Mouse (Mus musculus): Measurements from ENCODE around the gene Tbxas1. TPM values are rescaled to one million over a fixed set of nuclear protein-coding genes. Genes with fewer than 3 reads are reported as not detected.

Gene Tbxas1
- polyA plus RNA-seq, 1 experiment from 2014 or later, result 2.7 TPM

DNA sequence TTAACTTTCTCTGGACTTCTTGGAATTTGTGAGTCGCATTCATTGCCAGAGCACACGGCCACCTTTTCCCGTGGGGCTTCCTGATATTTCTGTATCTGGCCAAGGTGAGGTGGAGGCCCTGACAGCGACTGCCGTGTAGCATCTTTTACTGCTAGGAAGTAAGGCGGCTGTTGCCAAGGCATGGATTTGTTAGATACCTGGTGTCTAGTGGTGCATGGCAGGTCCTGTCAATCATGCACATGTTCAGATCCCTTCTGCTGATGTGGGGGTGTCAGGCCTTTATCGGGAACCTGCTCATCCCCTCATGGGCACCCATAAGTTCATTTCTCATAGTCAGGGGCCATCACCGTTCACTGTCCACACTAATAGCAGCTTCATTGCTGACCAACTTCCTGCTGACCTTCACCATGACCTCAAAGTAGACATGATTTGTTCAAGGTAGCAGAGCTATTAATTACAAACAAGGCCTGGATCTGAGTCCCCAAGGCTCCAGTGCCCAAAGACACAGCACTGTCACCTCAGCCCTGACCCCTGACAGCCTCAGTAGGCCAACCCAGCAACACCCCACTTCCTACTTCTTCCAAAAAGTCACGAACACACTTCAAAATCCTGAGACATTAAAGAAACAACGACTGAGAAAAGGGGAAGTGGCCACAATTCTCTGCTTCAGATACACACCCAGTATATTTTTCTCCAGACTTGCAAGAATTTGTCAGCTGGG is 98.4 kb downstream of the Tbxas1 start:
- no peak for ATAC-seq (ENCODE audit: low FRiP score, low read depth)
- Histone ChIP-seq H3K4me3 (no peak overlapping the region), H3K4me1 (replicated peaks) (peaks cover 8% of the 10 kb centered on the region), H3K27ac (replicated peaks) (no peak overlapping the region), H3K36me3 (no peaks in the 10 kb centered on the region), H3K4me2 (no peak overlapping the region), H3K9ac (no peak overlapping the region), H3K9me3 (no peaks in the 10 kb centered on the region), H3K27me3 (no peaks in the 10 kb centered on the region)
- WGBS, result 90% methylated on average over 10 of the region's 10 CpGs

DNA sequence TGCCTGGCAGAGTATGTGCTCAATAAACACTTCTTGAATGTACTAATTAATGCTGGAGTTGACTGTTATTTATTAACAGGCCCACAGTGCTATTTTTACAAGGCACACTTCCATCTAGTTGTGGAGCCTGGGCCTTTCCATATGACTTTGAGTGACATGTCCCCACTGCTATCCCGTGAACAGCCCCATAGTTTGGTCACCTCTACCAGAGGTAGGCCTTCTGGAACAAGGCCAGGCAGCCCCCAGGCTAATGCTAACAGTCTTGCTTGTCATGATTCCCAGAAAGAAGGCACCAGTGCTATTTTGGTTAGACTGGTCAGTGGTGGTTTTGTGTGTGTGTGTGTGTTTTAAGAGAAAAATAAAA is 98.9 kb downstream of the Tbxas1 start:
- Histone ChIP-seq H3K27ac (replicated peaks) (no peak overlapping the region), H3K9ac (no peak overlapping the region), H3K4me2 (no peak overlapping the region), H3K9me3 (no peaks in the 10 kb centered on the region), H3K4me3 (no peak overlapping the region), H3K4me1 (replicated peaks) (peaks cover 8% of the 10 kb centered on the region), H3K36me3 (no peaks in the 10 kb centered on the region), H3K27me3 (no peaks in the 10 kb centered on the region)
- no peak for ATAC-seq (ENCODE audit: low FRiP score, low read depth)
- 68% methylated on average over 1 of the region's 1 CpGs for WGBS

DNA sequence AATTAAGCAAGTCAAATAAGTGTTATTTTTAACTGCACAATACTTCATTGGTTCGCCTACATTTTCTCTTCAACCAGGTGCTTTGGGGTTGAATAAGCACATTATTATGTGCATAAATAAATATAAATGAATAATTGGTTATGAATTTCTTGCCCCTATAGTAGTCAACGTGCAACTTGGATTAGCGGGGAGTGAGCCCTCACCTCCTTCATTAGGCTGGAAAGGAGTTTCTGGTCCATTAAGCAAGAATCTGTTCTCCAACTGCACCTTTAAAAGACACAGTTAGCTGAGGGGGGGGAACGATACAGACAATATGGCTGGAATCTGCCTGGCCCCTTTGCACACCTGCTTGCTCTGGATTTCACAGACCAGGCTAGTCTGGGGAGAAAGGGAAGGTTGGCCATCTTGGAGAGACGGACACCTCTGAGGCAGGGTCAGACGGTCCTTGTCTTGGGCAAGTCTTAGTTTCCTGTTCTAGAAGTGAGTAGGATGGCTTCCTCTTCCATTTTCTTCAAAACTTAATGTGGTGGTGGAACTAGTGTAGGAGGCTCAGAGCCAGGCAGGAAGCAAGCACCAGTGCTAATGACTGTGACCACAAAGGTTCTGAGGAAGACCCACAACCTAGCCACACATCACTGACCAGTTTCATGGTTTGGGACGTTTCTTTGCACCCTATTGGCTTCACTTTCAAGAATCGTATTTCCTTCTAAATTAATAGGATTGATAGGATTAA is 99.5 kb downstream of the Tbxas1 start:
- 86% methylated on average over 8 of the region's 8 CpGs for WGBS
- no peaks in the 10 kb centered on the region for H3K9me3 ChIP-seq
- H3K4me2 ChIP-seq, result no peak overlapping the region
- ATAC-seq (ENCODE audit: low FRiP score, low read depth), result no peak
- H3K4me1 ChIP-seq (replicated peaks), result peaks cover 8% of the 10 kb centered on the region
- no peak overlapping the region for H3K9ac ChIP-seq
- H3K27me3 ChIP-seq, result no peaks in the 10 kb centered on the region
- no peaks in the 10 kb centered on the region for H3K36me3 ChIP-seq
- no peak overlapping the region for H3K27ac ChIP-seq (replicated peaks)
- H3K4me3 ChIP-seq, result no peak overlapping the region

DNA sequence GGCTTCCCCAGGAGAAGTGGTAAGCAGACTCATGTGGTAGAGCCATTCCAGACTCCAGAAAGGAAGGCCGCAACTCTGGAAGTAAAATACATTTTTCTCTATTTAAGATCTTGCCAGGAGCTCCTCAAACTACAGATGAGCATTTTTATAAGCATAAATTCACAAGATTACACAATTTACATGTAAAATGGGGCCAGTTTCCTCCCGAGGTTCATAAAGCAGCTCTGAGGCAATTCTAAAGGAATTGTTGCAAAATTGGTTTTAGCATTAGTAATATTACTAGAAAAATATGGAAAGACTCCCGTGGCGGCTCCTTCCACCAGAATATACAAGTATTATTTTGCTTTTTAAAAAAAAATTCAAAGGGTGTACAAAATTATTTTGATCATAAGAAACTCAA is 100.7 kb downstream of the Tbxas1 start:
- Histone ChIP-seq H3K36me3 (no peaks in the 10 kb centered on the region), H3K4me2 (no peak overlapping the region), H3K9ac (no peak overlapping the region), H3K4me1 (replicated peaks) (peaks cover under 1% of the 10 kb centered on the region), H3K9me3 (no peaks in the 10 kb centered on the region), H3K27ac (replicated peaks) (no peak overlapping the region), H3K27me3 (no peaks in the 10 kb centered on the region), H3K4me3 (no peak overlapping the region)
- WGBS, result 83% methylated on average over 4 of the region's 4 CpGs
- no peak for ATAC-seq (ENCODE audit: low FRiP score, low read depth)

DNA sequence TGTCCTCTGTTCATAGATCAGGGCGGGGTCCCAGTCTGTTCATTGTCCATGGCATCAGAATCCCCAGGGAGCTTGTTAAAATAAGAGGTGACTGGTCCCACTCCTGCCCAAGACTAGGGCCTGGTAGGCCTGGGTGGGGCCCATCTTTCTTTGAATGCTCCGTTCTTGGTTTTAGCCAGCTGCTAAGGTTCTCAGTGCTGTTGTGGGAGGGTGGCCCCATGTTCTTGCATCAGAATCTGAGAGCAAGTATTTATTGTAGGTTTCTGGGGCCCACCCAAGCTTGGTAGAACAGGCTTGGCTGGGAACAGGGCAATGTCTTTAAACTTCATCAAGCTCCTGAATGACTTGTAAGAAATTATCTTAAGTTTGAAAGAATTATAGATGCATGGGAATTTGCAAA is 101.2 kb downstream of the Tbxas1 start:
- ATAC-seq (ENCODE audit: low FRiP score, low read depth), result no peak
- no peaks in the 10 kb centered on the region for H3K36me3 ChIP-seq
- no peaks in the 10 kb centered on the region for H3K4me1 ChIP-seq (replicated peaks)
- no peaks in the 10 kb centered on the region for H3K27me3 ChIP-seq
- no peaks in the 10 kb centered on the region for H3K9me3 ChIP-seq
- no peak overlapping the region for H3K4me2 ChIP-seq
- H3K4me3 ChIP-seq, result no peak overlapping the region
- WGBS, result 80% methylated on average over 2 of the region's 2 CpGs
- no peak overlapping the region for H3K9ac ChIP-seq
- no peak overlapping the region for H3K27ac ChIP-seq (replicated peaks)

DNA sequence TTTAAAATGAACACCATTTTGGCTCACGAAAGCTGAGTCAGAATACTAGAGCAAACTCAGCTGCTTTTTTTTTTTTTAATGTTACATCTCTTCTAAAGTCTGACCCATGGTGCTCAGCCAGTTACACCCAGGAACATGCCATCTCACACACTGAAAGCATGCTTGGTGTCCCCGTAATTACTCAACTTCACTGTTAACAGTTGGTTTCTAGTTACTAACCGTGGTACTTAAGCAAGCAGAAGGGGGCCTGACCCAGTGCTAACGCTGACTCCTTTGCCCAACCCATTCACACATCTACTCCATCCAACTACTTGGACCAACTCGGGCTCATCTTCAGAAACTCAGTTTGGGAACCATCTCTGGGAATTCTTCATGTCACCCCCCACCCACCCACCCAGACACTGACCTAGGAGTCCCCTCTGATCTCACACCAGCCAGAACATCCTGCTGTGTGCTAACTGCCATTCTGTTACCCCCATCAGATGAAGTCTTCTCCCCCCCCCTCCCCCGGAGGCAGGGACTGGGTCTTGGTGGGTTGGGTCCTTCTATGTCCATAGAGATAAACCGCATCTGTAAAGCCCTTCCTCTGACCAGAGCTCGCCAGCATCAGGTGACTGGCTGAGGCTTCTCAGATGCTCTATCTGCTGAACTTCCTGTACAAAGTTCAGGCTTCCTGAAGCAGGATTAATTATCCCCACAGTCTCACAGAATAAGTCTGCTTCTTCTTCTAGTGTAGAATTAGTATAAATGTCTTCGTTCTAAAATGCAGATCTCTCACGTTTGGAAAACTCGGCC is 105.9 kb downstream of the Tbxas1 start:
- Histone ChIP-seq H3K9me3 (no peaks in the 10 kb centered on the region), H3K36me3 (no peaks in the 10 kb centered on the region), H3K9ac (no peak overlapping the region), H3K27ac (replicated peaks) (no peak overlapping the region), H3K4me1 (replicated peaks) (no peaks in the 10 kb centered on the region), H3K4me2 (no peak overlapping the region), H3K4me3 (no peak overlapping the region), H3K27me3 (no peaks in the 10 kb centered on the region)
- 86% methylated on average over 11 of the region's 11 CpGs for WGBS
- ATAC-seq (ENCODE audit: low FRiP score, low read depth), result no peak

DNA sequence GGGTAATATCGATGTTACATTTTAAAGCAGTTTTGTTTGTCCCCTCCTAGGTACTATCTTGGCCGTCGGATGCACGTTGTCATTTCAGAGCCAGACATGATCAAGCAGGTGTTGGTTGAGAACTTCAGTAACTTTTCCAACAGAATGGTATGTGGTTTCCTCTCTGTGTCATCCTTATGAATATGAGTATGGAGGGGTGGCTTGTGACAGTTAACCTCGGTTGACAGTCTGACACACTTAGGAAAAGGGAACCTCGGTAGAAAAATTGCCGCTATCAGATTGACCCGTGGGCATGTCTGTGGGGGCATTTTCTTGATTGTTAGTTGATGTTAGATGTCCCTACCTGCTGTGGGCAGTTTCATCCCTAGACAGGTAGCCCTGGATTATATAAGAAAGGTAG is 106.9 kb downstream of the Tbxas1 start:
- Histone ChIP-seq H3K27ac (replicated peaks) (no peak overlapping the region), H3K27me3 (no peaks in the 10 kb centered on the region), H3K9ac (no peak overlapping the region), H3K4me3 (no peak overlapping the region), H3K4me2 (no peak overlapping the region), H3K4me1 (replicated peaks) (no peaks in the 10 kb centered on the region), H3K9me3 (no peaks in the 10 kb centered on the region), H3K36me3 (no peaks in the 10 kb centered on the region)
- ATAC-seq (ENCODE audit: low FRiP score, low read depth), result no peak
- 95% methylated on average over 8 of the region's 8 CpGs for WGBS

DNA sequence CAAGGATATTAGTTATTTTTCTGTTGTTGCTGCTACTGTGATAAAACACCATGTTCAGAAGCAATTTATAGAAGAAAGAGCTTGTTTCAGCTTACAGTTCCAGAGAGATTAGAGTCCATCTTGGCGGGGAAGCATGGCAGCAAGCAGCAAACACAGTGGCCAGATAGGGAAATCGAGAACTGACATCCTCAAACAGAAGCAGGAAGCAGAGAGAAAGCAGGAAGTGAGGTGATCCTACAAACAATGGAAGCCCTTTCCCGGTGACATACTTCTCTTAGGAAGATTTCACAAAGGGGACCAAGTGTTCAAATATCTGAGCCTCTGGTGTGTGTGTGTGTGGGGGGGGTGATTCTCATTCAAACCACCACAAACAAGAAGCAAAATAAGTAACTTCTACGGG is 107.5 kb downstream of the Tbxas1 start:
- H3K27ac ChIP-seq (replicated peaks), result no peak overlapping the region
- H3K9me3 ChIP-seq, result no peaks in the 10 kb centered on the region
- no peaks in the 10 kb centered on the region for H3K4me1 ChIP-seq (replicated peaks)
- no peak overlapping the region for H3K4me2 ChIP-seq
- WGBS, result 82% methylated on average over 4 of the region's 4 CpGs
- no peak overlapping the region for H3K9ac ChIP-seq
- ATAC-seq (ENCODE audit: low FRiP score, low read depth), result no peak
- no peak overlapping the region for H3K4me3 ChIP-seq
- H3K36me3 ChIP-seq, result no peaks in the 10 kb centered on the region
- no peaks in the 10 kb centered on the region for H3K27me3 ChIP-seq

DNA sequence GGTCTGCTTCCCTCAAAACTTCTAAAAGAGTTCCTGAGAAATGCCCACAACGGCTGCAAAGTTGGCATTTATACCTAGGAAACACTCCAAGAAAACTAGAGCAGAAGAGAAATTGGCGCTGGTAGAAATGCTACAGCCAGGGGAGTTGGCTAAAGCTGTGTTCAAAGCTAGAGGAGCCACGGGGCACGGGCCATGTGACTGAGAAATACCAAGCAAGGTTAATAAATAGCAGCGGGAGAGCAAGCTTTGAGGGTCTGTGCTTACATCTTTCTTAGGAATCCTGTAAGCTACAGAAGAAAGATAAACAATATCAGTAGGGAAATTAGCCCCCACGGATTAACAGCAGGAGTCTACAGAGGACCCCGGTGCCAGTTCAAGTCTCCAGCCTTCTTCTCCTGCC is 107.9 kb downstream of the Tbxas1 start:
- H3K9ac ChIP-seq, result no peak overlapping the region
- 66% methylated on average over 7 of the region's 7 CpGs for WGBS
- H3K4me3 ChIP-seq, result no peak overlapping the region

DNA sequence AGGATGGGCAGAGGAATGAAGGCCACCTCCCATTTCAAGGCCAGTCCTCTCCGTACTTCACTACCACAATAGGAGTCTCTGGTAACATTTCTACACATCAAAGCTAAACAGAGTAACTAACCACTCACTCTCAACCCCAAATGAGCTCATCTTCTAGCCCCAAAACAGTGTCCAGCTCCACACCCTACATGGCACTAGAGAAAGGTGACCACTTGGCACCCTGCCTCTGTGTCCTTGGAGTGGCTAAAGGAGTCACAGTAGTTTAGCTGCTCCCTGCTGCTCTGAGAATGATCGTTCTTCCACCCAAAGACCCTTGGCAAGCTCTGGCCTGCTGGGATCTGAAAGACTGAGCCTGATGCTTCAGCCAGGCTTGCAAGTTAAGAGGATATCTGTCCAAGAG is 109.4 kb downstream of the Tbxas1 start:
- Histone ChIP-seq H3K9ac (no peak overlapping the region), H3K36me3 (no peaks in the 10 kb centered on the region), H3K27me3 (no peaks in the 10 kb centered on the region), H3K4me2 (no peak overlapping the region), H3K4me3 (no peak overlapping the region), H3K4me1 (replicated peaks) (no peaks in the 10 kb centered on the region), H3K27ac (replicated peaks) (no peak overlapping the region), H3K9me3 (no peaks in the 10 kb centered on the region)
- 90% methylated on average over 2 of the region's 2 CpGs for WGBS
- no peak for ATAC-seq (ENCODE audit: low FRiP score, low read depth)

More for the DNA sequence above, 107.9 kb downstream of the Tbxas1 start:
- no peaks in the 10 kb centered on the region for H3K27me3 ChIP-seq
- ATAC-seq (ENCODE audit: low FRiP score, low read depth), result no peak
- no peaks in the 10 kb centered on the region for H3K4me1 ChIP-seq (replicated peaks)
- no peaks in the 10 kb centered on the region for H3K36me3 ChIP-seq
- no peak overlapping the region for H3K27ac ChIP-seq (replicated peaks)
- H3K9me3 ChIP-seq, result no peaks in the 10 kb centered on the region
- H3K4me2 ChIP-seq, result no peak overlapping the region

DNA sequence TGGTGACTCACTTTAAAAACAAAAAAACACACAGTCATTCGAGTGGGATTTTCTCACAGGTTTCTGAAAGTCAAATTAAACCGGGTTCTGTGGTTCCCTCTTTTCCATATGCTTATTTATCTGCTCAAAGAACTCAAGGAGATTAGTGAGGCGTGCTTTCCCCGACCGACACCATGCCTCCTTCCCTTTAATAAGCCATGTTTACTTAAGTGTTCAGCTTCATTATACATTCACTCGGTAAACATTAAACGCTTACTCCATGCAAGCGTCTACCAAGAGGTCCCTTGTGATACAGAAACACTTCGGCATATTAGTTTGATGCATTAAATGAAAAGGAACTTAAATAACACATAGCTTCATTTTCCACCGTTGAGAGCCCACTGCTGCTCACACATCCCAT is 111.4 kb downstream of the Tbxas1 start:
- no peaks in the 10 kb centered on the region for H3K4me1 ChIP-seq (replicated peaks)
- 59% methylated on average over 10 of the region's 10 CpGs for WGBS
- H3K4me2 ChIP-seq, result no peak overlapping the region
- no peaks in the 10 kb centered on the region for H3K27me3 ChIP-seq
- no peak overlapping the region for H3K9ac ChIP-seq
- H3K27ac ChIP-seq (replicated peaks), result no peak overlapping the region
- no peak for ATAC-seq (ENCODE audit: low FRiP score, low read depth)
- H3K9me3 ChIP-seq, result no peaks in the 10 kb centered on the region
- no peak overlapping the region for H3K4me3 ChIP-seq
- H3K36me3 ChIP-seq, result no peaks in the 10 kb centered on the region

DNA sequence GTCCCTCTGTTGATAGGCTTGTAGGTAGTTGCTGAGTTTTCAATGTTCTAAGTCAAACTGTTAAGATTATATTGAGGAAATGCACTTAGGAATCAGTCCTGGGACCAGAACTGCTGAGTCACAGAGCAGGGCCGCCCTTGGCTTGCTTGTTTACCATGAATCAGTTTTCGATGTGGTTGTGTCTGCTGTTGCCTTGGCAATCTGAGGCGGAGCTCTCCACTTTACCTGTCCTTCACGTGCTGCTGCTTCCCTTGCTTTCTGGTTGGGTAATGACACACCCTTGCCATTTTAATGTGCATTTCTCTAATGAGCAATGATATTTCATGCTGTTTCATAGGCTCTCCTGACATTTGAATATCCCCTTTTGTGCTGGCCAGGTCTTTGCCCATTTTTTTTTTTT is 116.8 kb downstream of the Tbxas1 start:
- no peak overlapping the region for H3K4me2 ChIP-seq
- no peaks in the 10 kb centered on the region for H3K27me3 ChIP-seq
- no peaks in the 10 kb centered on the region for H3K9me3 ChIP-seq
- no peak overlapping the region for H3K9ac ChIP-seq
- no peak overlapping the region for H3K4me3 ChIP-seq
- no peaks in the 10 kb centered on the region for H3K36me3 ChIP-seq
- ATAC-seq (ENCODE audit: low FRiP score, low read depth), result no peak
- no peaks in the 10 kb centered on the region for H3K4me1 ChIP-seq (replicated peaks)
- H3K27ac ChIP-seq (replicated peaks), result no peak overlapping the region
- 56% methylated on average over 4 of the region's 4 CpGs for WGBS

All from hindbrain, embryonic 15.5 days (tissue).